ENCODE assay signal across 25 mouse cellular contexts in genomic region chr3:78812425-78812824, GRCm38 (mm10).
"Had no signal": no experiment of that assay in that cellular context is flagged by ENCODE, and none has a peak within 500 bp of the region (broad histone marks: within the 10 kb centered on the region; RNA-seq: fewer than 3 reads in every experiment).

No protein-coding gene starts in this region.

- H3K4me1 ChIP-seq: heart, embryonic 10.5 days; heart, embryonic 12.5 days; hindbrain, embryonic 13.5 days; hindbrain, embryonic 15.5 days; liver, embryonic 13.5 days; liver, embryonic 15.5 days had no signal

- H3K27me3 ChIP-seq: heart, embryonic 12.5 days; hindbrain, embryonic 13.5 days; hindbrain, embryonic 15.5 days; limb, embryonic 12.5 days; liver, embryonic 13.5 days; liver, embryonic 15.5 days had no signal

- H3K27ac ChIP-seq: gastrocnemius, adult 2 months; heart, embryonic 10.5 days; hindbrain, embryonic 13.5 days; hindbrain, embryonic 15.5 days; hindbrain, postnatal 0 days; layer of hippocampus, adult 2 months; left cerebral cortex, adult 2 months; limb, embryonic 12.5 days; liver, embryonic 13.5 days; liver, embryonic 15.5 days had no signal

- H3K9ac ChIP-seq: heart, embryonic 12.5 days; hindbrain, embryonic 13.5 days; hindbrain, embryonic 15.5 days; limb, embryonic 12.5 days; liver, embryonic 13.5 days; liver, embryonic 15.5 days; liver, postnatal 0 days had no signal

- H3K36me3 ChIP-seq: heart, embryonic 10.5 days; heart, embryonic 12.5 days; hindbrain, embryonic 13.5 days; hindbrain, embryonic 15.5 days; limb, embryonic 12.5 days; liver, embryonic 13.5 days; liver, embryonic 15.5 days had no signal

- H3K9me3 ChIP-seq: heart, embryonic 10.5 days; heart, embryonic 12.5 days; hindbrain, embryonic 13.5 days; hindbrain, embryonic 15.5 days; limb, embryonic 12.5 days; liver, embryonic 13.5 days; liver, embryonic 15.5 days had no signal

- H3K4me2 ChIP-seq: heart, embryonic 12.5 days; hindbrain, embryonic 13.5 days; hindbrain, embryonic 15.5 days; limb, embryonic 12.5 days; liver, embryonic 11.5 days; liver, embryonic 13.5 days; liver, embryonic 15.5 days had no signal

- ATAC-seq: hindbrain, postnatal 0 days; intestine, embryonic 16.5 days; liver, postnatal 0 days had no signal

- H3K4me3 ChIP-seq: gastrocnemius, adult 2 months; heart, embryonic 10.5 days; heart, embryonic 12.5 days; hindbrain, embryonic 13.5 days; hindbrain, embryonic 15.5 days; layer of hippocampus, adult 2 months; left cerebral cortex, adult 2 months; limb, embryonic 12.5 days; liver, embryonic 13.5 days; liver, embryonic 15.5 days had no signal

- DNase-seq: gastrocnemius, adult 2 months; gastrocnemius, postnatal 10 days; gastrocnemius, postnatal 25 days; heart, adult 18-20 months; heart, postnatal 14 days; heart, postnatal 36 days; kidney, adult 18-20 months; kidney, adult 8-10 months; kidney, postnatal 10 days; kidney, postnatal 25 days; kidney, postnatal 4 days; liver; liver, embryonic 13.5 days; liver, postnatal 0 days had no signal
